Mouse (Mus musculus) left cerebral cortex, adult 9 months (tissue): Measurements from ENCODE around the gene Trappc3l.
A peak's percentile ranks its signal among the peaks of the same experiment; 100 is the strongest.
"Not testable (repeated sequence)": the region's sequence is repeated elsewhere in the genome, so short reads cannot be mapped to it uniquely, and the experiment has no call there.

Experiments
- DNase-seq, 2 experiments: peaks; one replicate each; pipeline ENCODE4 v3.0.0; 2022; ENCODE audit warnings: low spot score in 2 of 2

The Trappc3l gene

DNA sequence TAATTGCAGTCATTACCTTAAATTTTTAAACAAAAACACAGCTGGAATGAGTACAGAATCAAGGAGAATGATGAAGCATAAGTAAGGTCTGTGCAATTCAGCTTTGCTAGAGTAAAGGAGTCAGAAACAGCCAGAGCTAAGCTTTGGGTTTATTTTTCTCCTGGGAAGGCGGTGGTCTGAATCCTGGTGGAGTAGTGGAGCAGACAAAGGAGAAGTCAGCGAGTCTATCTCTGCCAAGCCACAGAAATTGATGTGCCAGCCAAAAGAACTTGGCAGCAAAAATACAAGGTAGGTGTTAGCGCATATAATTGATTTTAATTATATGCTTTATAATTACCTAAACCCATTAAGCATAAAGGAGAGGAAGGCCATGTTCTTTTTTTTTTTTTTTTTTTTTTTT is at the start of gene Trappc3l:
Gene Trappc3l, plus strand, starts transcription at position 197 of the 400 bp plus-strand sequence.
- no peak for DNase-seq

DNA sequence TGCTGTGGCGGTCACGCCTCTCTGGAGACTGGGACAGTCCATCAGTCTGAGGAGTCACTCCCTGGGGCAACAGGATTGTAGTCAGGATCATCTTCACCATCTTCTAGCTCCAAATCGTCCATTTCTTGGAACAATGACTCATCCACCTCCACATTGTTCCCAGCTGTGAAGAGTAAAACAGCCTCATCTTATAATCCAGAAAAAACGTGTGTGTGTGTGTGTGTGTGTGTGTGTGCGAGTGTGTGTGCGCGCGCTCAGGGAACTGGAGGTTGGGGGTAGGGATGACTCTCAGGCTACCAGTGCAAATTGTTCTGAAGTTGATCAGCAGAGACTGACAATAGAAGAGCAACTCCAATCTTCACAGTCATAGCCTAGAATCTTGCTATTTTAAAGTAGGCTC is 40.7 kb upstream of the Trappc3l start:
- not testable (repeated sequence) for DNase-seq

DNA sequence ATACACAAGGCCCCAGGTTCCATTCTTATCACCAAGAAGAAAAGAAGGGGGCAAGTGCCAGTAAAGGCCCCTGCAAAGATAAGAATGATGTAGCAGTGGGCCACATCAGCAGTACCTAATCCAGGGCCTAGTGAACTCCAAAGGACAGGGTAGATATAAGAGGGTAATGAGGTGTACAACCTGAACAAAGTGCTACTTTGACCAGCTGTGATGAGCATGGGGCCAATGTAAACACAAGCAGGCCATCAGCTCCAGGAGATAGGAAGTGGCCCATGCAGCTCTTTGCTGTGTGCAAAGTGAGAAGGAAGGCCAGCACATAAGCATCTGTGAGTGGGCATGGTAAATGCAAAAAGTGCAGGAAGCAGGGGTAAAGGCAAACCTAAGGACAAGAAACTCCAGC is 39.0 kb upstream of the Trappc3l start:
- DNase-seq = no peak

DNA sequence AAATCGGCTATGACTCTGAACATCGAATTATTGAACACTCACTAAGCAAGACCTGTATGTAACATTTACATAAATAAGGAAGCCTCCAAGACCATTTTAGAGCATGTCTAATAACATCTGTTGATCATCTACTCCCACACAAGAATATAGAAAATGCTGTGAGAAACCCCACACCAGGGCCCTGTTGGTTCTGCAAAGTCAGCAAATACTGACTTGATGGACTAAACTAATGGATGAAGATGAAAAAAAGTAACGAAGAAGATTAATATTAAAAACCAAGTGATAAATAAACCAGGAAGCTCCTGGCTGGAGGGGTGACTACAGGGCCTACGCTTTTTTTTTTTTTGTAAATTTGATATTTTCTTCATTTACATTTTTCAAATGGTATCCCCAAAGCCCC is 24.8 kb upstream of the Trappc3l start:
- DNase-seq = no peak

DNA sequence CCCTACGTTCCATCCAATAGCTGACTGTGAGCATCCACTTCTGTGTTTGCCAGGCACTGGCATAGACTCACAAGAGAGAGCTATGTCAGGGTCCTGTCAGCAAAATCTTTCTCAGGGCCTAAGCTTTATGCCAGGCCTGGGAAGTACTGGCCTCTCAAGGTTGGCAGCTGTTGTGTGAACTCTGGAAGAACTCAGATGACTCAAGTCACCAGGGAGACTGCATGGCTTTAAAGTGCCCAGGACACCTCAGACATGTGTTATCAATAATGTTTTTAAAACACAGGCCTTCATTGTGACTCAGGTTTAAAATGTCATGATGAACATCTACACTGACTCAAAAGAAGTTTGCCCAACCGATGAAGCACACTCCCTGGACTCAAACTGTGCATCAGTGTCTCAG is 24.2 kb upstream of the Trappc3l start:
- DNase-seq = no peak

DNA sequence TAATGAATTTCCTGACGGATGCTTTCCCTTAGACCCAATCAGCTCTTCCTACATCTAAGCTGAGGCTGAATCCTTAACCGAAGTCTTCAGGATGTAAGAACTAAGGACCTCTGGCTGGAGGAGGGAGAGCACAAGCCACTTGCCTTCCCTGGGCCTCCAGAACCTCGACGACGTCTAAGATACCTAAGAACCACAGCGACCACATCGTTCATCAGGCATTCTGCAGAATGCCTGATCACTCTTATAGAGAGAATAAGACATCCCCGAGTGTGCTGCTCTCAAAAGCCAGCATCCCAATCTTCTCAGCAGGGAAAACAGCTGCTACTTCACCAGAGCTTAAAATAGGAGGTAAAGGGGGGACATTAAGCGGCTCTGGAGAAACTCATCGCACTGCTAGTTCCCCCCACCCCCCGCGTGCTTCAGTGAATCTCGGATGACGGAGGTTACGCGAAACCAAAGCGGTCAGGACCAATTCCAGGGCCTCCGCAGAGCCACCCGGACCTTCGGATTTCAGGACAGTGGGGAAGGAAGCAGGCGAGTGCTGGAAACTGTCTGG is 18.6 kb upstream of the Trappc3l start:
- DNase-seq = peak in 1 of 2 experiments; percentile 12

DNA sequence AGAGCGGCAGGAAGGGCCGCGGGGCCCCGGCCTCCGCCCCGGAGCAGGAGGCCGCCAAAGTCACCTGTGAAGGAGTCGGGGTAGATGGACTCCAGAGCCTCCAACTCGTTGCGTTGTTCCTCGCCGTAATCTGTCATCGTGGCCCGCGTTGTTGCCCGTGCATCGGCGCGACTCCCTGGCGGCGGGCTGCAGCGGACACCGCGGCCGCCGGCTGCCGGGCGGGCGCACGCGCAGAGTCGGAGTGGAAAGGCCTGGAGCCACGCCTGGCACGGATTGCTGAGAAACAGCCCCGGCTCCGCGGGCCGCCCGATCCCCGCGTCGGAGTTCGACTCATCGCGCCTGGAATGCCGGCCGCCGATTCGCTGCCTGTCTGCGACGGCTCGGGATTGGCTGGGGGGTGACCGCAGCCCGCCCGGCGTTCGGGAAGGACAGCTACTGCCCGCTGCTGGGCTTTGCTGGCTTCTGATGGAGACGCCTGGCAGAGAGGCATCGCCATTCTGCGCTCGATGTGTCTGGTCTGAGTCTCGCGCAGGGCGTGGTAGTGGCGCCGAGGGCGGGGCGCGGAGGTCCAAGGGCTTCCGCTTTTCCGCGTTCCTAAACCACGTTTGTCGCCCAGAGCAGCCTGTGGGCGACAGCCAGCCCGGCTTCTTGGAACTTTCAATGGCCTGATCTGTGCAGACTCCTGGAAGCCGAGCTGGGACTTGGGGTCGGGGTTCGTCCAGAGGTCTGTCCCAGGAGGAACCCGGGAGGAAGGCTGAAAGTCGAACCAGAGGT is 17.9 kb upstream of the Trappc3l start, which contains the start of gene Rwdd1:
Gene Rwdd1, minus strand, starts transcription at position 323 of the 774 bp plus-strand sequence.
- peak; percentile 94 to 98 for DNase-seq

DNA sequence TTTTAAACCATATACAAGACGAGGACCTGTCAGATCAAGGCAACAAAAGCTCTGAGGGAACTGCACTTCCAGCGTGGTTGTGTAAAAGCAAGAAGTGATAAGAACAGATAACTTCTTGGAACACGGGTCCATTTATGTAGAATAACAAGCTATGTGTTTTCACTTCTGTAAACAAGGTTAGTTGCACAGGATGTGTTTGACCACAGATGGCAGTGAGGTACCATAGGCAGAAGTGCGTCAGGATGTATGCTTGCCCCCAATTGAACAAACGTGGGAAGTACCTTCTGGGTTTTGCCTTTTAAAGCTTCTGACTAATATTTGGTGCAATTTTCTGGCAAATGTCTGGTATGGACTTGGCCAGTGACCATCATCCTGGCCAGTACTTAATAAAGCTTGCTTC is 7.1 kb upstream of the Trappc3l start:
- no peak for DNase-seq

DNA sequence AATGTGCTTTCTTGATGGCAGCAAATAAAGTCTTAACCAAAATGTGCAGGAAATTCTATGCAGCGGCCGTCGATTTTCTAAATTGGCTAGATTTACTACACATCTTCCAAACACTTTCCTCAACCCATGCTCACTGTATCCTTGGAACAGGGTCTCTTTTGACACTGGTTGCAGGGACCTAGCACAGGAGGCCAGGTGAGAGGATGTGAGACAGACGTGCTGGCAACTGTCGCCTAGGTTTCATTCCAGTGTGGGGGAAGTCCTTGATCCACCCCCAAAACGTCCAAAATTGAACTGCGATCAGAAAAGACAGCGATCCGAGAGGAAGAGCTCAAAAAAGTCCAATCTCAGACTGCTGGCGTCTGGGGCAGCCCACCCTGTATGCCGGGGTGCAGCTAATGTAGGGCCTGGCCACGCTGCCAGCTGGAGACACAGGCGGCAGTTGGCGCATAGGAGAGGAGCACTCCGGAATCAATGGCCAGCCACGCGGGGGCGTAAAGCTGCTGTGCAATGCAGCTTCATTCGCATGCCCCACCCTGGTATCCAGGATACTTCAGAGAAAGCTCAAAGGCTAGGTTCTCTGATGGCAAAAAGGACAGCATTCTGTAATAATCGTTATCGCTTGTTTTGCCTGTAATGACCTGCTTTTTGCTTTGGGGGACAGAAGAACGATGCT is 3.6 kb upstream of the Trappc3l start:
- peak; percentile 16 to 78 for DNase-seq

DNA sequence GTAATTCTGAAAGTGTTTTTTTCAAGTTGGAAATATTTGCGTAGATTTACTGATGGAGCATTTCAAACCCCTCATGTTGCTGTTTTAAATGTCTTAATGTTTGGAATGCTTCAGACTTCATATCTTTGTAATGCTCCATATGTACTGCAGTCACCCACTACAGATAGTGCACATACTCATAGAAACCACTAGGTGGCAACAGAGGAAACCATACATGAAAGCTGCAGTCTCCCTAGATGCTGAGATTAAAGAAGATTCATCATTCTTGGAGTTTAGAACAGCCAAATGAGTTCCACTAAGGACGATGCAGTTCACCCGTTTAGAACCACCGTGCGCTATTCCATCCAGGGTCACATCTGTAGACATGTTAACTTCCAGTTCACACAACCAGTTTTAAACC is 810 bp upstream of the Trappc3l start:
- peak in 1 of 2 experiments; percentile 18 for DNase-seq

DNA sequence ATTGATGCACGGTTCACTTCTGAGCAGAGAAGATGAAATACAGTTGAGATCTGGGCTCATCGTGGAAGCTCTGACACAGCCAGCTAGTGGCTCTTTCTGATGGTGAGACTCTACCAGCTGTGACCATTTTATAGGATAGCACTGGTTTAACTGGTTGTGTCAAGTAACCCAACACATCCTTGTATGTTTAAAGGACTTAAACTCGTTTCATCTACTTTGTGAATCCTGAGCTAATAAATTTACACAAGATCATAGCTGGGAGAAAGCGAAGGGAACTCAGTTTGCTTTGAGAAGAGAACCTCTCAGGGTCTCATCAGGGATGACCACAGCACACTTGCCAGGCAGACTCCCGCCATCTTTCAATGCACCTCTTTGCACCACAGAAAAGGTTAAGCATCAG is 6.8 kb downstream of the Trappc3l start, which contains the start of gene Calhm4:
Gene Calhm4, minus strand, starts transcription at position 101 of the 400 bp plus-strand sequence.
- no peak for DNase-seq

DNA sequence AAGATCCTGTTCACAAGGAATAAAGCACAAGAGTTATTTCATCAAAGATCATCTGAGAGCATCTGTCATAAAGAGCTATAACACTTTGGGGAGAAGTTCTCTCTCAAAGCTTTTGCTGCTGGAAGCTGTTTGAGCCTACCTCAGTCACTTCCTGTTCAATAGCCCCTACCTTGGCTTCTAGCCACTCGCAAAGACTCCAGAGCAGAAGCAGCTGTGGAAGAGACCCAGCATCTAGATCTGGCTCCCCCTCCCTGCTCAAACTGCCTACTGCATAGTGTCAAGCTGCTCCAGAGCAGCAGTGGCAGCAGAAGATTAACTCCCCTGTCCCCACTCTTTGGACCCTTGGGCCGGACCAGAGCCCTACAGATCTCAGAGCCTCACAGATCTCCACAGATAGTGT is 16.6 kb downstream of the Trappc3l start:
- DNase-seq = no peak

DNA sequence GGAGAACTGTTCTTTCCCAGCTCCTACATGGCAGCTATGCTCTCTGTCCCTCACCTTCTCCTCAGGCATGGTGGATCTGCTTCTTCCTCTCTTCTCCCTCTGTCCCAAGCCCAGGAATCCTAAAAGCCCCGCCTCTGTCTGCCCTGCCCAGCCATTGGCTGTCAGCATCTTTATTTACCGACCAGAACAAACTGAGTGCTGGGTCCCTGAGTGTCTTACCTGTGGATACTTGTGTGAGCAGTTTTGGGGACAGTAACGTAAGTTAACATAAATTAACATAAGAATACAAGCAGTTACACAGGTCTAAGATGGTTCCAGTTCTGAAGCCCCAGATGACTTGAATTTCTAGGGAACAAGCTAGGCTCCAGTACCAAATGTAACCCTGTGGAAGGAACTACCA is 29.2 kb downstream of the Trappc3l start:
- no peak for DNase-seq

DNA sequence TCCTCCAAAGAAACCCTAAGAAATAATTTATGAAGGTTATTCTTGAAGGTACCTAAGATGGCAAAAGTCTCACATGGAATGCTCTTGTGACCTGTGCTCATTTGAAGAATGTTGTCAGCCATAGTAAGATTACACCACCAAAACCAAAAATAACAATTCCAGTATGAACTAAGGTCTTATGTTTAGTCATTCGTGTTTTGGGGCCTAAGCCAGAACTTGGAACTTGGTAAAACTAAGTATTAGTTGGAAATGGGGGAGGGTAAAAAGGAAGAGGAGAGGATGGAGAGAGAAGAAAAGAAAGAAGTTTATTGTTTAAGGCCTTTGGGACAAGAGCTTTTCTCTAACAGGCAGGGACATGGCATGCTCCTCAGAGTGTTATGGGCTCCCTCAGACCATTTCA is 32.2 kb downstream of the Trappc3l start:
- no peak for DNase-seq

DNA sequence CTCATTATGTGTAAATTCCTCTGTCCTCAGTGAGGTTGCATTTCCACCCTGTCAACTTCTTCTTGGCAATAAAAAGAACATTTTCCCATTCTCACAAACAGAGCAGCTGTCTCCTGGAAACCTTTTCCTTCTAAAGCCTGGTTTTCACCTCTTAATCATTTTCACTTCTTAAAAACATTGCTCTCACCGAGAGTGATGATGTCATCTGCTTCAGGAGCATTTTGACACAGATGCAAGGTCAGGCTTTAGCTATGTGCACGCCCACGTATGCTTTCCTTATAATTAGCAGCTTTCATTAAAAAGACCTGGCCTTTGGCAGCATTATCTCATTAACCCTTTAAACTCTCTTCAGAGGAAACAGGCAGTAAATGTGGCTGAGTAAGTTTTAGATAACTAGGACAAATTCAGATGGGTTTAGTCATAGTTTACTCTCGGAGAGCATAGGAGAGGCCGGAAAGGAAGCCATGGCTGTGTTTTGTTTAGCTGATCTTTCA is 33.6 kb downstream of the Trappc3l start:
- DNase-seq = no peak

DNA sequence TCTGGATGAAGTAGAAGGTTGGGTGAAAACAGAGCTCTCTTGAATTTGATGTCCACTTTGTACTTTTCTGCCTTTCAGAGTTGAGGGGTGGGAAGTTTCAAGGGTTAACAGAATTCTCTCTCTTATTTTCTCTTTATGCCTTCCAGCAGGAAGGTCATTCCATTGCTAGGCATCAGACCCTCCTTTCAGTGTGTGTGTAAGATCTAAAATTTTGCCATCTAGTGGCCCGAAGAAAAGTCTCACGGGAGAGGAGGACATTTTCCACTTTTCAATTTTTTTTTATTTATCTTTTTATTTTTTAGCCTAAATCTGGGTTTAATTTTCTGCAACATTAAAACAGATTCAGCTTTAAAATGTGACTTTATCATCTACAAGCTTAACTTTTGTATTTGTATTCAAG is 34.3 kb downstream of the Trappc3l start:
- no peak for DNase-seq

DNA sequence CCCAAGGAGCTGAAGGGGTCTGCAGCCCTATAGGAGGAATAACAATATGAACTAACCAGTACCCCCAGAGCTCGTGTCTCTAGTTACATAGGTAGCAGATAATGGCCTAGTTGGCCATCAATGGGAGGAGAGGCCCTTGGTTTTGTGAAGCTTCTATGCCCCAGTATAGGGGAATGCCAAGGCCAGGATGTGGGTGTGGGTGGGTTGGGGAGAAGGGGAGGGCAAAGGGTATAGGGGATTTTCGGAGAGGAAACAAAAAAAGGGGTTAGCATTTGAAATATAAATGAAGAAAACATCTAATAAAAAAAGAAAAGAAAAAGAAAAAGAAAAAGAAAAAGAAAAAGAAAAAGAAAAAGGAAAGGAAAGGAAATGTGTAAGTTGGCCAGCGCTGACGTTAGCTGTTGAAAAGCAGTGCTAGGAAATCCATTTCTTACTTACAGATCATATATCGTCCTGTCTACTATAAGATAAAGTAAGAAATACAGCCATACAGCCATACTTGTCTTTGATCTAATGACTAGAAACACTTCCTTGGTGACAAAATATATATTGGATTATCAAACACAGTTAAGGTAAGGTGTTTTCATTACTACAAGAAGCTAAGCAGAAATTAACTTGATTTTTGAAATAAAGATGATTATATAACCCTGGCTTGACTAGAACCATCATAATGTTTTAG is 37.3 kb downstream of the Trappc3l start:
- no peak for DNase-seq

DNA sequence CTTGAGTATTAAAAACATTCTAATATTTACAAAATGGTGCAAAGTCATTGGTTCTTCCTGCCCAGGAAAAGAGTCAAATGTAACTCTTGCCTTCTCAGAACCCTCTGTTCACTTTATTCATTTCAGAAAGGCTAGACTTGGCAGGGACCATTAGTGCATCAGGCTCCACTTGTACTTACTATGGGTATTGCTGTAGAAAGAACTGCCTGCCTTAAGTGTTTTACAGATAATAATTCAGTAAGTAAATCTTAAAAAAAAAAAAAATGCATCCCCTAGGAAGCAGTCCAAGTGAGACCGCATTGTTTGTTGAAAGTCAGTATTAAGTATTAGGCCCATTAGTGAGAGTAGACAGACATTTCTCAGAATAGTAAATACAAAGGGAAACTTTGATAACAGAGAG is 49.1 kb downstream of the Trappc3l start:
- no peak for DNase-seq

DNA sequence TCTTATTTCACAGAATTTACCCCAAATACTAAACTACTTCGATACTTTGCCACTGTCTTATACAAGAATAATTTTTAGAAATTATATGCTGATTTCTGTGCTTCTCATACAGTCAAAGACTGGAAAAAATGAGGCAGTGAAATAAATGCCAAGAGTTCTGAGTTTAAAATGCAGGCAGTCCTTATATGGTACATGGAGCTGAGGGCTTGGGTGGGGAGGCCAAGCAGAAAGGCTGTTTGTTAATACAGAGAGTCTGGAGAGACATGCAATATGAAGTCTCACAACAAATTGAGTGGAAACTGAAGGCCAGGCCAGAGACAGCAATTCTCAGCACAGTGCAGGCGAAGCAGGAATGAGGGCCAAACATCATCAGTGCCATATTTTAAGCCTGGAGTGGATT is 51.1 kb downstream of the Trappc3l start:
- no peak for DNase-seq

DNA sequence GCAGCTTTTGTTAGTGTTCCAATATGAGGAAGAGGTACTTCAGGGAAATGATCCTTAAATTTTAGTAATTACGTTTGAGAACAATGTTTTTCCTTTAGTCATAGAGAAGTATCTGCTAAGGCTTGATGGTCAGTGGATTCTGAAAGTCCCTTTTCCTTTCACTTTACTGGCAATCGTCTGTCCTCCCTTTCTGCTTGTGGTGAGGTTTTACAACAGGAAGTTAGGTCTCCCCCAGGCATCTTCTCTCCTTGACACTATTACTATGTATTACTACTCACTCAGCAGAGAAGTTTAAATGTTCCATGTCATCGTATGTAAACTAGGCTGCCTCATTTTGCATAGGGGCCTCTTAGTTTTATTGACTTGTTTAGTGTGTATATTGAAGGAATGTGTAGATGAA is 52.1 kb downstream of the Trappc3l start:
- DNase-seq = no peak

DNA sequence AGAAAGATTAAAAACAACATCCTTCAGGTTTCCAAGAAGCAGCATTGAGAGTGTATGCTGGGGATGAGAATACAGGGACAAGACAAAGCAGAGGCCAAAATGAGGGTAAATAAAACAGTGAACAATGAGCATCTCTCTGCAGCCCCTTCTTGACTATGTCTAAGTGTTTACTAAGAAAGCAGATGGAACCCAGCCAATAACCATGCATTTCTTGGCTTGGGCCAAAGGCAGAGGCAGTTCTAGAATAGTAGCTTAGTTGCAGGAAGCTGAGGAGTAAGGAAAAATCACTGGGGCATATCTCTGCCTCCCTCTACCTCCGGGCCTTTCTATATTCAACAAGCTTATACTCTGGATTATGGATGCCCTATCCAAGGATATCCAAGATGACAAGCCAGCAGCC is 53.1 kb downstream of the Trappc3l start:
- DNase-seq = no peak

DNA sequence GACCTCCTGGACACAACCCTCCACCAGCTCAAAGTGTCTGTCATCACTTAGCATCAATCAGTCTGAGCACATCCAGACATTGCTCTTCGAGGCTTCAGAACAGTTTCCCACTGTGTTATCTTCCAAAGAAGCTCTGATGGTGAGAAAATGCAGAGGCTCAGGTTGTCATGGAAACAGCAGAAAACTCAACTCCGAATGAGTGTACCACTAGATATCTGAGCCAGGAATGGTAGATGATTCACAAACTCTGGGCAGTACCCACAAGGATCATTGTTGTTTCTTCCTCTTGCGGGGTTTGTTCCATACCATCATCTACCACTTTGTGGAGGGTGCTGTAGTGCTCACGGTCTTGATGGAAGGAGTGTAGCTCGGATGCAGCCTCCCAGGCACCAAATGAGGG is 54.5 kb downstream of the Trappc3l start:
- DNase-seq = peak; percentile 68 to 69
